Mouse (Mus musculus): ENCODE data around the gene Tex44.

Gene Tex44

DNA sequence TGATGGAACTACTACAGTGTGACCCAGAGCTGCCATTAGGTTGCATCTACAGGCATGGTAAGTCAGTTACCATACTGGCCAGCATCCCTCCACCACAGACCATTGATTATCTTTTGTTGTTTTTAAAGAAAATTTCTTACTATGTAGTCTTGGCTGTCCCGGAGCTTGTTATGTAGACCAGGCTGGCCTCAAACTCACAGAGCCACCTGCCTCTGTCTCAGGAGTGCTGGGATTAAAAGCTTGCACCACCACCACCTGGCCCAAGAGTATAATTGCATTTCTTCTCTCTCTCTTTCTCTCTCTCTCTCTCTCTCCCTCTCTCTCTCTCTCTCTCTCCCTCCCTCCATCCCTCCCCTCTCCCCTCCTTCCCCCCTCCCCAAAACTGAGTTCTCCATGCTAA is 1.8 kb upstream of the Tex44 start:
- no peak for DNase-seq

DNA sequence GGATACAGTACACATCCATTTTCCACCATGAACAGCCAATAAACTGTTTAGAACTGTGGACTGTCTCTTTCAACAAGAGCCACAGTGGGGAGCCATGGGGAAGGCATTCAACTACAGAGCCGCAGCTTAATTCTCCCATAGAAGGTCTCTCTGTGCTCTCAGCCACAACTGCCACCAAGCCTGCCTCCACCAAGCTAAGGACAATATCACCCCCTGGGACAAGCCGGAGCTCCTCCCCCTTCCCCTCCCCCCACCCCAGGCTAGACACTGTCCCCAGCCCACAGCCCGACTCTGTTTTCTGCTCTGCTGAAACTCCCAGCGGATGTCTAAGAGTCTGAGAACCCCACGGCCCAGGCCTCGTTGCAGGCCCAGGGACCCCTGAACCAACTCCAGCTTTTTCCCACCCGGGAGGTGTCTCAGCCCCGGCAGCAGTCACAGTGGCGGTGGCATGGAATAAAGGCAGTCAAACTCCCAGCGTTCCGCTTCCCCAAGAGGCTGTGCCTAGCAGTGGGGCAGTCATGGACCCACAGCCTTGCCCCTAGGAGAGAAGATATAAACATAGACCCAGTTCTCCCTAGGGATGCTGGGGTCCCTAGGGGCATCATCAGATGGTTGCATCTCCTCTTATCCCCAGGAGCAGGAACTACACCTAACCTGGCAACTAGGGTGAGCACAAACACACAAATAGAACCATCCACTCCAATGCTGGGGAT is 1.1 kb upstream of the Tex44 start:
- DNase-seq: peak in 1 of 2 experiments; percentile 16

DNA sequence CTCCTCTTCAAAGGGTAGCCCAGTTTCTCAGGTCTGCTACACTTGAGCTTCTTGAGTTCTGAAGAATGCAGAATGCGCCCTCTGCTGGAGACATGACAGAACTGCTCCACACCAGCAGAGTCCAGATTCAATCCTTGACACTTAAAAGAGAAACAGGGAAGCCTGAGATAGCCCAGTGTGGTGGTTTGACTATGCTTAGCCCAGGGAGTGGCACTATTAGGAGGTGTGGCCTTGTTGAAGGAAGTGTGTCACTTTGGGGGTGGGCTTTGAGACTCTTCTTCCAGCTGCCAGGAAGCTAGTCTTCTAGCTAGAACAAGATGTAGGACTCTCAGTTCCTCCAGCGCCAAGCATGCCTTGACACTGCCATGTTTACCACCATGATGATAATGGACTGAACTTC is 3.9 kb downstream of the Tex44 start:
- peak; percentile 81 to 86 for DNase-seq

DNA sequence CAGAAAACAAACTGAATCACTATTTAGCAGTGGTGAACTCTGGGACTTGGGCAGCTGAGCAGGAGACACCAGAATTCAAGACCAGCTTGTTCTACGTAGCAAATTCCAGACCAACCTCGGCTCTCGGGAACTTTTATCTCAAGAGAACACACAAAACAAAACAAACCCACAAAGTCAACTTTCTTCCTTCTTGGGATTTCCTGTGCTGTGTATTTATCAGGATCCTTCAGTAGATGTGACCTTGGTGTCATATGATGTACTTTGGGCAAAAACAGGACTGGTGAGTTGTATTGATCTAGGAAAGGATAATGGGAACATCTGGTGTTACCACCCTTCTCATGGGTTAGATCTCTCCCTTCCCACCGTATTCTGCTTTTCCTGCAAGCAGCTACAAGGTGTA is 6.6 kb downstream of the Tex44 start:
- DNase-seq: no peak

DNA sequence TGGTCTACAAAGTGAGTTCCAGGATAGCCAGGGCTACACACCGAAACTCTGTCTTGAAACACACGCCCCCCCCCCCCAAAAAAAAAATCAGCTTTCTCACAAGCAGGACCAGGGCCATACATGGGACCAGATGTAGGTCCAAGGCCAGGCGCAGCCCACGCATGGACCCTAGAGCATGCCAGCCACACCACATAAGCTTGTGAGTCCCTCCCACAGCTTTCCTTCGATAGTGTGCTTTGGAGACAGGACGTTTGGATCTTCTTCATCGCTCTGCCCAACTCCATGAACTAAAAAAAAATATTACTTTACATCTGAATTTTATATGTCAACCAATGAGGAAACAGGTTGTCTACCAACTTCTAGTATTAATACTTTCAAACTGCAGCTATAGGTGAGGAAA is 7.2 kb downstream of the Tex44 start:
- peak in 1 of 2 experiments; percentile 35 for DNase-seq

DNA sequence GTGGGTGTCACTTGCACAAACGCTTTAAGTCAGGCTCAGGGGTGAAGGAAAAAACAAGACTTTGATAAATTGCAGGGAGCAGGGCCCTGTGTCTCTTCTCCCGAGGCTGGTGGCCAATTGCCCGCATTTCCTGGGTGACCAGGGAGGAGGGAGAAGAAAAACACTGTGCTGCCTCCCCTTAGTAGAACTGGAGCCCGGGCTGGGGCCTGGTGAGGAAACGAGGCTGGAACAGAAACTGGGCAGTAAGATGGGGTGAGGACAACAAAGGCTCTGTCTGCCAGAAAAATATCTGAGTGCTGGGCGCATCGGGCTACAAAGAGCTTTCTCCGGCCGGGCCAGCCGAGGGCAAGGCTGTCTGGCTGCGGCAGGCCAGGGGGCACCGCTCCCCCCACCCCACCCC is 7.9 kb downstream of the Tex44 start:
- no peak for DNase-seq

DNA sequence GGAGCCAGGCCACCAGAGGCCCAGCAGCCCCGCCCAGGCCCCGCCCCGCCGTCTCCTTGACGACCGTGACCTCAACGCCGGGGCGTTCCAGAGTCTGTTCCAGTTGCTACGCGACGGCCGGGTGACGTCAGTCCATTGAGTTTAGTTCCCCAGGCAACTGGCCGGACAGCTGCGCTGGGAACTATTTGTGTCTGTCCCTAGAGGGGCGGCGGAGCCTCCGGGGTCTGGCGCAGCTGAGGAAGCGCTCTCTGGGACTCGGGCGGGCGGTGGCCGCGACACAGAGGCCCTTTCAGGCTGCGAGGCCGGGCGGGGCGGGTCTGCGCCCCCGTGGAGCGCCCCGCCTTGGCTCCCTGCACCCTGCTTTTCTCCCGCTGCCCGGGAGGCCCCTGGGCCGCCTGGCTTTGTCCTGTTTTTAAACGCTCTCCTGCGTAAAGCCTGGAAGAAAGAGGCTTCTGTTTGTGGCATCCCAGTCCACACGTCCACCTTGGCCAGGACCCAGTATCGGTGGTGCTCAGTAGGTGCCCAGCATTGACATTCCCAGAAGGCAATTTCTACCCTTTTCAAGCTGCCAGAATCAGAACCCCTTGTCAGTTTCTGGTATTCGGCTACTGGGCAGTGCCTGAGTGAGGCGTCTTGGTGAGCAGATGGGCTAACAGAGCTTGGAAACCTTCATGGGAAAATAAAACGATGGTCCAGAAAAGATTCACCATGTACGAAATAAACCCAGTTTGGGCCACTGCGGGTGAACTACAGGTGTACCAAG is 8.5 kb downstream of the Tex44 start:
- DNase-seq: peak; percentile 100

DNA sequence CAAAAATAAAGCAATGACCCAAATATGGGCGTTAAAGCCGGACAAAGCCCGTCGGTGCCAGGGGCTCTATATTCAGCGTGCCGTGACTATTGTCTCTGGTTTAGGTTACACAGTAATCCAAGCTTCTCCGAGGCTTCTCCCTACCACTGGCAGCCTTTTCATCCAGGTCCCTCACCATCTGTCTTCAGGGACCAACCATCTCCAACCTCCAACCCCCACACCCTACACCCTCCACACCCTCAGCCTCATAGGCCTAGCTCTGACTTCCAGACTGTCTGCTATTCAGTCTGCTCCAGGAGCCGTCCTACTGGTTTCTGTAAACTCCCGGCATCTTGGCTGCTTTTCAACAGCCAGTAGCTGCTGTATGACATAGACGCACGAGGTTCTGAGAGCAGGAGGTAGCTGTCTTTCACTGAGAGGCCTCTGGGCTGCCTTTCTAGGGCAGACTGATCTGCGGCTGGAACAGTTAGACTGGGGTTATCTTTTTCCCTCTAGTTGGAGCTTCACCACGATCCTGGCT is 9.2 kb downstream of the Tex44 start:
- peak; percentile 58 to 75 for DNase-seq

DNA sequence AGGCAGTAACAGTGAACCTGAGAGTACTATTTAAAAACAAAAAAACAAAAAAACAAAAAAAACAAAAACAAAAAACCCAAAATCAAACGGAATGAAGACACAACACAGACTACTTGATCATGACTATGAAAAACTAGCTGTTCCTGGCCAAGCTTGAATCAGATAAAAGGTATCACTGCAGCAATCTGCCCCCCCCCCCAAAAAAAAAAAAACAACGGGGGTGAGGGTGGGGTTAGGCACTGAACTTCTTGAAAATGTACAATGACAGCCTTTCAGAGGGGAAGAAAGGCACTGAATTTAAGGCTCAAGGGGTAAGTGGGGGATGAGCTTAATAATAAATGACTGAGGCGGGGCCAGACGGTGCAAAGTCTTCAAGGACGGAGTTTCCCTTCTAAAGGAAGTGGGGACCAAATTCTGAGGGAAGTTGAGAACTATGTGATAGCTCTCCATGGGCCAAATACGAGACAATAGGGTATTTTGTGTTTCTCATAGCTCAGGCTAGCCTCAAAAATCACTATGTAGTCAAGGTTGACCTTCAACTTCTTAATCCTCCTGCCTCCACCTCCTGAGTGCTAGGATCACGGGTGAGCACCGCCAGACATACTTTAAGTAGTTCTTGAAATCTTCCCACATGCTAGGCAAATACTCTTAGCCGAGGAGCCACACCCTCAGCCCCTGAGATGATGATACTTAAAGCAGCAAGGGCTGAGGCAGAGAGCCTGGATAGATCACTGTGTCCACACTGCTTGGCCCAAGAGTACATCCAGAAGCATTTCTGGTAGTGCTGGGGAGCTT is 11.3 kb downstream of the Tex44 start:
- no peak for DNase-seq

DNA sequence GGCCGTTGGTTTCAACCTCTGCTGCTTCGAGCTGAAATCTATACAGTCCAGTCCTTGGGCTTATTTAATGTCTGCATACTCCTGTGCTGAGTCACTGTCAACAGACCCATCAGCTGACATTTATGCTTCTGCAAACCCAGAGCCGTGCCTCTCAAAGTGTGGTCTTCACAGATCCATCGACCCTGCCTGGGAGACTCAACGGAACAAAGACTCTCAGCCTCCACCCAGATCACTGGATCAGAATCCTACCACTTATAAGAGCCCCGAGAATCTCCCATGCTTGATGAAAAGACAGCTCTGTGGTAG is 11.8 kb downstream of the Tex44 start:
- DNase-seq: no peak

DNA sequence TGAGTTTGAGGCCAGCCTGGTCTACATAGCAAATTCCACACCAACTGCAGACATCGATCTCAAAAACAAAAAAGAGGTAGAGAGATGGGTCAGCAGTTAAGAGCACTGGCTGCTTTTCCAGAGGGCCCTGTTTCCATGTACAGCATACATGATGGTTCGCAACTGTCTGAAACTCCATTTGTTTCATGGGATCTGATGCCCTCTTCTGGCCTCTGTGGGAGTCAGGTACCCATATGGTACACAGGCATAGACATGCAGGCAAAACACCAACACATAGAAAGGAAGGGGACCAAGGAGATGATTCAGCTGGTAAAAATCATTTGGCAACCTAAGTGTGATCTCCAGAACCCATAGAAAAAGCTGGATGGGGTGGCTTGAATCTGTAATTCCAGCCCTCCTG is 12.4 kb downstream of the Tex44 start:
- DNase-seq: peak in 1 of 2 experiments; percentile 38

DNA sequence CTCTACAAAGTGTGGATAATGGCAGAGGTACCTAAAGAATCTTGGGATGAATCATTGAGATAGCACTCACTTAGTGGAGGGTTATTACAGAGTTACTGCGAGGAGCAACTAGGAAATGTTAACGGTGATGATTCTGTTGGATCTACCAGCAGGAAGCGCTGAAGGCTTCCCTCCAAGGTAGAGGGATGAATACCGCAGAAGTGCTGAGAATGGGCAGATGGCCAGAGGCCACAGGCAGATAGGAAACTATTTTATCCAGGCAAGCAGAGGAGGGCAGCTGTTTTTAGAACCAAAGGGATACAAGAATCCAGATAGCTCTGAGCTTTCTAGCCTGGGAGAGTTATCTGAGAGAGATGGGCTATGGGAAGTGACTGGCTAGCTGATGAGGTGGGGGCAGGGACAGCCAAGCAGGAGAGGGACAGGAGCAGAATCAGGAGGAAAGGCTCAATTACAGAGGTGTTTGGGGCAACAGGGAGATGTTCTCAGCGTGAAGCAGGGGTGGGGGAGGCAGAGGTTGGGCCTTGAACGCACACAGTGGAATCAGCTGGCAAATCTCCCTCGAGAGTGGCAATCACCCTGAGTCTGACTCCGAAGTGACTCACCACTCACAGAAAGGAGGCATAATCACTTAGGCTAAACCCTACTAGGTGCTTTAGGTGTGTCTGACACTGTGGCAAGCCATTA is 13.5 kb downstream of the Tex44 start:
- DNase-seq: peak in 1 of 2 experiments; percentile 28

DNA sequence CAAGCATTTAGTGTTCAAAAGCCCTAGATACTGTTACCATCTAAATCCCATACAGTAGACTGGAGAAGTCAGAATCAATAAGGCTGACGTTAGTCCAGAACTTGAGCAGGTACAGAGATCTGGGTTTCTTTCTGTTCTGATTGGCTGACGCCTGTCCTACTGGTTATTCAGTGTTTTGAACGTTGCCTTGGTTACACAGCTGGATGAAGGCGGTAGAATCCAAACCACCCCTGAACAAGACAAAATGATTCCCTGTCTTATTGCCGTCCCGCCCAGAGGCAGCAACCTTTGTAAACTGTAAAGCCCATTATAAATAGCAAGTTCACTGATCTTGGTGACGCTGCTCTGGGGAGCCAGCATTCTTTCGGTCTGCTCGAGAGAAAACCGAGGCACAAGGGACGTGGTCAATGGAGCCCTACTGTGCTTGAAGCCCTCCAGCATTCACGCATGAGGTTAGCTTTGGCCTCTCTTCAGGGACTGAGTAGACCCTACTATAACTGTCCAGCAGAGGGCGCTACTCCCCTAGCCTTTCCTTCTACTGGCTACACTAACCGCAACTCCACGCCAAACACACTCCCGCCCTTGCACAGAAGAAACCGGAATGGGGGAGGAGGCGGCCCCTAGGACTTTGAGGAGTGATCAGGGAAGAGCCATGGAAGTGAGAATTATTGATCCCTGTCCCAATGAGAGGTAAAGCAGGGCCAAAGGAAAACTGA is 14.2 kb downstream of the Tex44 start:
- DNase-seq: peak; percentile 97

DNA sequence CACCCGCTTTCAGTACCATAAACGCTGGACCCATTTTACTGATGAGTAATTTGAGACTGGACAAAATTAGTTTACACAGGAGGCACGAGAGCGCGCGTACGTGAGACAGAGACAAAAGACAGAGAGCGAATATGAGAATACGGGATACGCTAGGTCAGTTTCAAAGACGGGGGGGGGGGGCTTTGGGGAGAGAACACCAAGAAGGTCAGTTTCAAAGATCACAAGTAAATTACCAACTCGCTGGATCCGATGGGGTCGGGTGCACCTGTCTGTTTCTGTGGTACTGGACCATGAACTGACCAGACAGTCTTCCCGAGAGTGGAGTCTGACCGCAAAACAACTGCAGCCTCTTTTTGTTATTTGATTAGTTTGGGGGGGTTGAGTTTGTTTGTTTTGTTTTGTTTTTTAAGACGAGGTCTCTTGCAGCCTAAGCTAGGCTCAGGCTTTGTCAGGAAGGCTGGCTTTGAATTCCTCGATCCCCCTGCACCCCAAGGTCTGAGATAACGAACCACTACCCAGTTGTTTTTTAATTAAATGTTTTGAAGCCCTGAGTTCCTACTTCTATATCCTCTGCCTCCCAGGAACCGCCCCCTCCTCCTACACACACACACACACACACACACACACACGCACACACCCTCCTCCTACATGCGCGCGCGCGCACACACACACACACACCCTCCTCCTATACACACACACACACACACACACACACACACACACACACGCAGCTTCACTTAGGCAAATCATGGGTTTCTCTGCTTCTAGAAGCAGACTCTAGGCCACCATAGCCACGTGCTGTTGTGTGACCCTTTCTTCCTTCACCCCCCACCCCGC is 15.0 kb downstream of the Tex44 start:
- peak; percentile 80 to 86 for DNase-seq

DNA sequence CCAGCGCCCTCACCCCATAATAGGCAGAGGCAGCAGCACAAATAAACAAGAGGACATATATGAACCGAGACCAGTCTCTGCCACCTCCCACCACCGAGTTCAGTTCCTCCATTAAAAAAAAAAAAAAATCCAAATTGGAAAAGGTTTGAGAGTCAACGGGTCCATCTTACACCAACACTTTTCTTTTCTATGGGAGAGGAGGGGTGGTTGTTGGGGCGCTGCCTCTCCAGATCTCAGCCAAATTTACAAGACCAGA is 15.5 kb downstream of the Tex44 start:
- no peak for DNase-seq

DNA sequence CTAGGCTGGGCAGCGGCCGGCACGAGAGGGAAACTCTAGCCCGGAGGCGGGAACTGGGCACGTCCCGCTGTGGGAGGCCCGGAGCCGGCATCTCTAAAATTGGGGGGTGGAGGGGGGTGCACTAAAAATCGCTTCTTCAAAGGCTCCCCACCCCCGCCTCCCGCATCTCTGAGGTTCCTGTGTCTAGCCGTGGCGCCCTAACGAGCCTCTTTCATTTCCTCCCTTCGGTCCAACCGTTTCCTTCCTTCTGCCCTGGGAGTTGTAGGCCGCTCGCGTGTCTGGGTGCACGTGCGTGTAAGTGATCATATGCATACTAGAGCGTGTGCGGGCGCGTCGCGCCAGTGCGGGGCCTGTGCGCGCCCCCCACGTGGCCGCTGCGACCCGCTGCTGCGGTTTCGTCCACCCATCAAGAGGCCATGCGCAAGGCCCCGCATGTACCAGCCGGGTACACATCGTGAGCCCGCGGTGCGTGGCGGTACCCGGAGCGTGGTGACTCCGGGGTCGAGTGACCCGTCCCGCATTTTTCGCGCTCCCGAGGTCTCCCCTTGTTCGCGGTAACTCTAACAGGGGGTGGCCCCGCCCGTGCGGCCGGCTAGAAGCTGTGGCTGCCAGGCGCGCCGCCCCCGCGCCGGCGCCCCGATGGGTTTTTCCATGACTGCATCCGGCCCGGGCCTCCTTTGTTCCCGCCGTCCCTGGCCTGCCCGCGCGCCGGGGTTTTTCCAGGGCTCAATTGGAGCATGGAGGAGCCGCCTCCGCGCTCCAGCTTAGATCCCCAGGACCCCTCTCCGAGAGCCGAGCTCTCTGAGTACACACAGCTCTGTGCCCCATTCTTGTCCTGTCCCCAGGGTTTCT is 16.1 kb downstream of the Tex44 start:
- DNase-seq: peak; percentile 90 to 95

DNA sequence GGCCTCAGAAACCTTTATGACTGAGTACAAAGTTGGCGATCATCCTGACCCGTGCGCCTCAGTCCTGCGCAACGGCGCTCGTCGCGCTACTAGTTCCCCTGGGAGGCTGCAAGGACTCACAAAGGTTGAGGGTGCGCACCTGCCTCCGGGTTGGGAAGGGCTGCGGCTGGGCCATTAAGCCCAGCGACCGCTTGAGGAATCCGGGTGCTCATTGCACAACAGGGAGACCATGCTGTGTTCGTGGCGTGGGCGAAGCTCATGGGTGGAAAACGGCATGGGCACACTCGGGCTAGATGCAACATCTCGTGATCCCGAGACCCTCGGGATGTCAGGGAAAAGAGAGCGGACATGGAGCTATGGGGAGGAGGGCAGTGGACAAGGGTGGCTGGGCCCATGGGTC is 16.7 kb downstream of the Tex44 start:
- DNase-seq: no peak

DNA sequence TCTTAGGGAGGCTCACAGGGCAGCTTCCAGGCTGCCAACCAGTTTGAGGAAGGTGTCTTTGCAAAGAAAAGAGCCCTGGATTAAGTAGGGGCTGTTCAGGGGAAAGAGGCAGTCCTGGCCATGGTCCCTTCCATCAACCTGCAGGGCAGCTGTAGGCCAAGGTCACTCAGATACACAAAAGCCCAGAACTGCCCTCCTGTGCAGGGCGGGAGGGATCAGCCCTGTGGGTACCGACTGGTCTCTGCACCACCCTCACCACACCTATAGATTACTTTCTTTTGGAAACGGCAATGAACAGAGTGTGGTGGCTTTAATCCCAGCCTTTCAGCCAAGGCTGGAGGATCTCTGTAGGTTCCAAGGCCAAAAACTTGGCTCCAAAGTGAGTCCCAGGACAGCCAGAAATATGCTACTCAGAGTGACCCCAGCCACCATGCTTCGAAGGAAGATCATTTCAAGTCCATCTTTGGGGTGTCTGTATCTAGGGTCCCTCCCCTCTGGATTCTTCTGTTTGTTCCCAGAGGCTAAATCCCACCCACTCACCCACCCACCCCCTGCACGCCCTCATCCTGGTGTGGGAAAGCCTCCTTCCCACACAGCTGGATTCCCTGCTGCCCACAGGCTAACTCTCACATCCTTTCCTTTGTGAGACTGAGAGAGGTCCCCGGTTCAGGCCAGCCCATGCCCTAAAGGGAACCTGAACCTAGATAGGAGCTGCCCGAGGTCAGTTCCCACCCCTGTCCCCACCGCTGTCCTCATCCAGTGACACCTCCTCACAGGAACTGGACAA is 17.4 kb downstream of the Tex44 start:
- DNase-seq: peak in 1 of 2 experiments; percentile 48

DNA sequence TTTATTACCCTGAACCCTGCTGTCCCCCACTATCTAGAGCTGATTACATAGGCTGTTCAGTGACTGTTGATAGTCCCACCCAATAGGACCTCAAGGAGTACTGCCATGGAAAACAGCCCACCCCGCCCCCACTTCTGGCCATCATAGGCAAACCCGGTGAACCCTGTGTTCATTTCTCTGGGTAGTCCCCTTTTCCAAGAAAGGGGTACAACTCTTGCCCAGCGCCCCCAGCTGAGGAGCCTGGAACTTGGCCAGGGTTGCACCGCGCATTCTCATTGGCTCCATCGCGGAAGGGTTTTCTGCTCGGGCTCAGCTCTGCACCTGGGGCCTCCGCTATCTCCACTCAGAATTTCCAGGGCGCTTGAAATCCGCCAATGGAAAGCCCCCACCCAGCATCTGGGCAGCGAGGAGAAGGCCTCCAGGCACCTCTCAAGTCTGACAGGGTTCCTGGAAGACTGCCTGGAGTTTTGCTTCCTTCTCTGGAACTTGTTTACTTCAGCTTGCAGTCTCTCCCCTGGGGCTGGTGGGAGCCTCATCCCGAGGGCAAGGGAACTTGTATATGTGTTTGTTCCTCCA is 21.6 kb downstream of the Tex44 start:
- peak; percentile 33 to 61 for DNase-seq
